8 mouse cellular contexts compared by ENCODE assay signal in genomic region chr9:67047606-67048482, GRCm38 (mm10). TPM values are rescaled to one million over a fixed set of nuclear protein-coding genes. Genes with fewer than 3 reads are reported as not detected.
DNase-seq lines count a peak whose midpoint lies in the region; ATAC-seq and TF ChIP-seq lines count a peak whose summit lies in the region.

No protein-coding gene starts in this region.

- peak overlapping the region; percentile 92 for H3K4me2 ChIP-seq in embryonic facial prominence, embryonic 13.5 days
- peak overlapping the region; percentile 82 for H3K4me2 ChIP-seq in intestine, embryonic 14.5 days (ENCODE audit: low read length)
- peak overlapping the region; percentile 91 for H3K4me2 ChIP-seq in midbrain, postnatal 0 days (ENCODE audit: low read depth, low read length, poor library complexity, severe bottlenecking)

- H3K36me3 ChIP-seq in embryonic facial prominence, embryonic 13.5 days: peaks cover 3% of the 10 kb centered on the region; the same call in 1 of the 2 replicates
- 0 out of 2 replicates have a peak, but pooled peaks cover 3% of the 10 kb centered on the region for H3K36me3 ChIP-seq in intestine, embryonic 14.5 days (ENCODE audit: control insufficient read depth, insufficient read depth, low read length)
- no peaks in the 10 kb centered on the region for H3K36me3 ChIP-seq in midbrain, postnatal 0 days (ENCODE audit: insufficient read depth, low read length)

- intact Hi-C loops in left cerebral cortex, postnatal 4 days (cut with DNase I): loop anchor here (2.0 to 10.0 kb wide), 2 partner anchors 109 to 167 kb away; no protein-coding TSS in a partner anchor

- peak overlapping the region; percentile 75 for H3K4me3 ChIP-seq in embryonic facial prominence, embryonic 13.5 days
- peak overlapping the region; percentile 92 for H3K4me3 ChIP-seq in intestine, embryonic 14.5 days (ENCODE audit: low read depth, low read length)
- peak overlapping the region; percentile 51 for H3K4me3 ChIP-seq in midbrain, postnatal 0 days (ENCODE audit: low read depth, low read length)

- 1% methylated on average over 50 of the region's 50 CpGs for WGBS in embryonic facial prominence, embryonic 13.5 days
- WGBS in intestine, embryonic 14.5 days: 1% methylated on average over 50 of the region's 50 CpGs
- WGBS in midbrain, postnatal 0 days: 1% methylated on average over 27 of the region's 50 CpGs

- peak; percentile 22 for DNase-seq in left cerebral cortex, postnatal 4 days
- no peak for DNase-seq in left cerebral cortex, adult 8-10 months (ENCODE audit: low spot score in 2 of 2)
- DNase-seq in NIH3T3 (ENCODE audit: low read depth): peak; percentile 53
- DNase-seq in intestine, embryonic 14.5 days (ENCODE audit: low spot score): peak; percentile 72
- DNase-seq in midbrain, postnatal 0 days (ENCODE audit: low spot score): no peak
- DNase-seq in urinary bladder, postnatal 36 days (ENCODE audit: low spot score in 2 of 2): no peak
- DNase-seq in thymus, adult 18-20 months: no peak

- peak overlapping the region; percentile 95 for H3K9ac ChIP-seq in embryonic facial prominence, embryonic 13.5 days
- H3K9ac ChIP-seq in intestine, embryonic 14.5 days (ENCODE audit: low read length): peak overlapping the region; percentile 91
- H3K9ac ChIP-seq in midbrain, postnatal 0 days (replicated peaks; ENCODE audit: low read length, poor library complexity, severe bottlenecking): peak overlapping the region; percentile 57; the same call in 1 of the 2 replicates

- 0 out of 2 replicates have a peak, but pooled peaks cover 3% of the 10 kb centered on the region for H3K27me3 ChIP-seq in embryonic facial prominence, embryonic 13.5 days
- no peaks in the 10 kb centered on the region for H3K27me3 ChIP-seq in intestine, embryonic 14.5 days (replicated peaks; ENCODE audit: control insufficient read depth, insufficient read depth, low read length)
- peaks cover 13% of the 10 kb centered on the region for H3K27me3 ChIP-seq in midbrain, postnatal 0 days (ENCODE audit: insufficient read depth, low read length)

- H3K27ac ChIP-seq in embryonic facial prominence, embryonic 13.5 days: peak overlapping the region; percentile 93
- peak overlapping the region; percentile 94 for H3K27ac ChIP-seq in intestine, embryonic 14.5 days (ENCODE audit: low read depth)
- no peak overlapping the region for H3K27ac ChIP-seq in midbrain, postnatal 0 days (ENCODE audit: low read depth, low read length)

- peaks cover 56% of the 10 kb centered on the region for H3K4me1 ChIP-seq in embryonic facial prominence, embryonic 13.5 days
- peaks cover 25% of the 10 kb centered on the region for H3K4me1 ChIP-seq in intestine, embryonic 14.5 days (replicated peaks; ENCODE audit: control insufficient read depth, insufficient read depth, low read length)
- H3K4me1 ChIP-seq in midbrain, postnatal 0 days (ENCODE audit: insufficient read depth, low read length): peaks cover 13% of the 10 kb centered on the region

- no peaks in the 10 kb centered on the region for H3K9me3 ChIP-seq in embryonic facial prominence, embryonic 13.5 days
- H3K9me3 ChIP-seq in intestine, embryonic 14.5 days (ENCODE audit: control insufficient read depth, low read length): no peaks in the 10 kb centered on the region
- no peaks in the 10 kb centered on the region for H3K9me3 ChIP-seq in midbrain, postnatal 0 days (ENCODE audit: low read length)

- TF ChIP-seq CTCF in midbrain, postnatal 0 days (IDR thresholded peaks at IDR 0.05): no peak

- no peak for ATAC-seq in embryonic facial prominence, embryonic 13.5 days (ENCODE audit: insufficient number of reproducible peaks, insufficient read depth, low FRiP score, low TSS enrichment, low read depth)
- ATAC-seq in intestine, embryonic 14.5 days (replicated peaks; ENCODE audit: low FRiP score, low TSS enrichment, low read depth): no peak
- ATAC-seq in midbrain, postnatal 0 days (ENCODE audit: low FRiP score): no peak

RNA-seq across cellular contexts. Expression of gene Tpm1, which starts 1.4 kb away (rescaled TPM):
- 100 to 1,000 TPM; 147 to 152 TPM for total RNA-seq in left cerebral cortex, postnatal 4 days (2021)
- 100 to 1,000 TPM; 208 to 237 (median 224) TPM for total RNA-seq in left cerebral cortex, adult 8-10 months (2022)
- polyA plus RNA-seq in embryonic facial prominence, embryonic 13.5 days (2015; fragmentation: Nextera tagmentation; extraction: Ambion mirVana): 818 and 902 TPM in 2 replicates
- 1,186 and 1,326 TPM in 2 replicates for polyA plus RNA-seq in intestine, embryonic 14.5 days (2014; fragmentation: Nextera tagmentation; extraction: Ambion mirVana)
- total RNA-seq in midbrain, postnatal 0 days (2014; rRNA removed): 124 and 147 TPM in 2 replicates
- 162 and 177 TPM in 2 replicates for polyA plus RNA-seq in midbrain, postnatal 0 days (2015; fragmentation: Nextera tagmentation; extraction: Ambion mirVana)

Comparison
In these comparisons a context has a peak if more than half of its experiments do, and no peak if none do; other contexts are left out.
1. DNase-seq: peak in left cerebral cortex, postnatal 4 days (single experiment), NIH3T3 (single experiment) and intestine, embryonic 14.5 days (single experiment); none in left cerebral cortex, adult 8-10 months (0 of 2), midbrain, postnatal 0 days (single experiment), urinary bladder, postnatal 36 days (0 of 2) and thymus, adult 18-20 months (0 of 2).
2. Peak in every context shown above with its lines, with median percentiles within 50 percentile points of each other: H3K4me2 ChIP-seq, H3K4me3 ChIP-seq and H3K9ac ChIP-seq.